Mouse (Mus musculus) heart, embryonic 16.5 days (tissue): ENCODE measurements at regions not wholly inside any gene's neighbourhood (a gene's known extent, or its start where the extent isn't known, plus 50 kb on each side); places are given as distances from the start of the nearest gene placed in this dataset.

ENCODE experiments used
- ATAC-seq: fragments of 200-750 bp; cut with Nextera tagmentation; replicated peaks from 2 replicates; pipeline ENCODE4 v1.8.0; 2017; ENCODE audit warnings: moderate number of reproducible peaks; ENCODE audit not compliant: insufficient read depth, low FRiP score; ENCODE audit errors: extremely low read depth
- H3K27ac ChIP-seq: fragments of 300-500 bp; sonication (generic); 2 replicates; pipeline ENCODE4 v1.5.1; 2014; ENCODE audit warnings: mild to moderate bottlenecking, low read length, control low read depth, moderate library complexity
- H3K27me3 ChIP-seq: fragments of 300-500 bp; sonication (generic); 2 replicates; pipeline ENCODE4 v1.6.1; 2014; ENCODE audit warnings: low read length, mixed read lengths; ENCODE audit not compliant: control insufficient read depth, insufficient read depth
- H3K36me3 ChIP-seq: fragments of 300-500 bp; sonication (generic); 2 replicates; pipeline ENCODE4 v1.6.1; 2014; ENCODE audit not compliant: control insufficient read depth, insufficient read depth
- H3K4me1 ChIP-seq: fragments of 300-500 bp; sonication (generic); 2 replicates; pipeline ENCODE4 v1.6.1; 2014; ENCODE audit warnings: low read length, mixed read lengths; ENCODE audit not compliant: control insufficient read depth, insufficient read depth
- H3K4me2 ChIP-seq: fragments of 300-500 bp; sonication (generic); 2 replicates; pipeline ENCODE4 v1.6.1; 2014; ENCODE audit warnings: low read depth, mild to moderate bottlenecking, control low read depth, low read length
- H3K4me3 ChIP-seq: fragments of 300-500 bp; sonication (generic); 2 replicates; pipeline ENCODE4 v1.5.1; 2014; ENCODE audit warnings: mild to moderate bottlenecking, control low read depth, low read length
- H3K9ac ChIP-seq: fragments of 300-500 bp; sonication (generic); 2 replicates; pipeline ENCODE4 v1.6.1; 2014; ENCODE audit warnings: low read length, control low read depth
- H3K9me3 ChIP-seq: fragments of 300-500 bp; sonication (generic); replicated peaks from 2 replicates; pipeline ENCODE4 v1.6.1; 2016; ENCODE audit warnings: low read length; ENCODE audit not compliant: control insufficient read depth
- WGBS: fragments of 180-500 bp; shearing (Covaris S2); extraction: QIAGEN DNeasy Blood & Tissue Kit; methylation state at CpG from one replicate; pipeline ENCODE4 v1.1.7; 2014; 5-methylcytosine and 5-hydroxymethylcytosine counted together

DNA sequence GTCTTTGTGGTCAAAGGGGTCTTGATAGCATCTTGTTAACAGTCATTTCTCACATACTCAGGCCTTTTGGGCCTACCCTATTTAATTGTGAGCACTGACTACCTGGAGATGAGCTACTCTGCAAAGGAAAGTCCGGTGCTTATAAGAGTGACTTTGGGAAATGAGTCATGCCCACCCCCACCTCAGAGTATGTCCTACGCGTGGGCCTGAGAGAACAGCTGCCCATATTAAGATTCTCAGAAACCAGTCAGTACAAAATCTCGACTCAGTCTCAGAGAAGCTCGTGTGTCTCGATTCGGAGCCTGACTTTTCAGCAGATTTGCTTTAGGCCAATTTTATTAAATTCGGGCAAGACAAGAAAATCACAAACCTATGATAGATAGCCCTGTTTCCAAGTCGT lies 301.1 kb downstream of the Xpnpep1 start:
- Histone ChIP-seq H3K4me3 (no peak overlapping the region), H3K4me2 (no peak overlapping the region), H3K4me1 (no peaks in the 10 kb centered on the region), H3K27ac (no peak overlapping the region), H3K9me3 (no peaks in the 10 kb centered on the region), H3K36me3 (no peaks in the 10 kb centered on the region), H3K9ac (no peak overlapping the region), H3K27me3 (no peaks in the 10 kb centered on the region)
- no peak for ATAC-seq
- WGBS, result 84% methylated on average over 9 of the region's 9 CpGs

DNA sequence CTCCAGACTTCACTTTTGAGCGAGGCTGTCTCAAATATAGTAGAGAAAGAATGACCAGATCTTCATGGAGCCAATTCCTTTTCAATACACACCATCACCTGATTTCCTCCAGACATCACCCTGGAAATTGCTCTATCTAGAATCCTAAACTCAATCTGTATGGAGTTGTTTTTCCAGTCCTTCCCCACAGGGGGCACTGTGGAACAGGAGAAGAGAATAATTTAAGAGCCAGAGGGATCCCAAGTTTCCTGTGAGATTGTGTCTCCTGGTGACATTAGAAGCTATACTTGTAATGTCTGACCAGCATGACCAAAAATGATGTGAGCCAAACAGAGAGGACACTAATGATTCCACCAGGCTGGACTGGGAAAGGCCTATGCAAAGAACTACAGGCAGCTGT lies 318.2 kb downstream of the Xpnpep1 start:
- Histone ChIP-seq H3K27me3 (no peaks in the 10 kb centered on the region), H3K9ac (no peak overlapping the region)

DNA sequence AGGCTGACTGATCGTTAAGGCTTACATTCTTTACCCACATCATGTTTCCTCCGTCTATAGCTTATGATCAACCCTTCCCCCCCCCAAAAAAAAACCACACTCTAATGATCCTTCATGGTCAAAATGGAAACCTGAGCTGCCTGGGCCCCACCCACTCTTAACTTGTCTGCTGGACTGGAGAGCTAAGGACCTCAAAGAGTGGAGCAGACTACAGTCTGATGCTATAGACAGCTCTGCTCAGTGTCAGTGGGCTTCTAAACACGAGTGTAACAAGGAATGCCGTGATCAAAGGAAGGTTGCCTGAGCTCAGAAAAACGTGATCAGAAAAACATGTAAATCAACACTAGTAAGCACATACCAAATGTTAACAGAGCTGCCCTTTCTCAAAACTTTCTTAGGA lies 324.7 kb downstream of the Xpnpep1 start:
- 56% methylated on average over 5 of the region's 5 CpGs for WGBS
- no peak for ATAC-seq
- no peak overlapping the region for H3K4me2 ChIP-seq

More for the DNA sequence above, 318.2 kb downstream of the Xpnpep1 start:
- Histone ChIP-seq H3K27ac (no peak overlapping the region), H3K4me1 (no peaks in the 10 kb centered on the region), H3K36me3 (no peaks in the 10 kb centered on the region), H3K9me3 (no peaks in the 10 kb centered on the region), H3K4me3 (no peak overlapping the region), H3K4me2 (no peak overlapping the region)
- 23% methylated on average over 1 of the region's 1 CpGs for whole genome bisulfite sequencing
- no peak for ATAC-seq

DNA sequence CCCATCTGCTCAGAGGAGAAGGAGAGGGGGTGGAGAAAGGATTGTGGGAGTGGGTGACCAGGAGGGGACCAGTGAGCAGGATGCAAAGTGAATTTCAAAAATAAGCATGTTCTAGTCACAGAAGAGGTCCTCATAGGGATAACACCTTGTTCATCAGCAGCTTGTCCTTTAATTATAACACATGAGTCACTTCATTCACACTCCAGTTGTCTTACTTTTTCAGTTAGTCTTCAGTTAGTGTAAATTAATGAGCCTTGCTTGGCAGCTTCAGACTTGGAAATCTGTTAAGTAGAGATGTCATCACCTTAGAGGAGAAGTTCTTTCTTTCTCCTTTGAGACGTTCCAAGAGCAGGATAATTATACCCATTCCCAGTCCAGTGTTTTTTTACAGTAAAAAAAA lies 332.3 kb downstream of the Xpnpep1 start:
- Histone ChIP-seq H3K4me1 (no peaks in the 10 kb centered on the region), H3K4me2 (no peak overlapping the region), H3K36me3 (no peaks in the 10 kb centered on the region), H3K27me3 (no peaks in the 10 kb centered on the region), H3K9me3 (no peaks in the 10 kb centered on the region), H3K27ac (no peak overlapping the region), H3K9ac (no peak overlapping the region), H3K4me3 (no peak overlapping the region)
- no peak for ATAC-seq
- WGBS, result 58% methylated on average over 1 of the region's 1 CpGs

More for the DNA sequence above, 324.7 kb downstream of the Xpnpep1 start:
- Histone ChIP-seq H3K4me3 (no peak overlapping the region), H3K36me3 (no peaks in the 10 kb centered on the region), H3K4me1 (no peaks in the 10 kb centered on the region), H3K9ac (no peak overlapping the region), H3K27ac (no peak overlapping the region), H3K9me3 (no peaks in the 10 kb centered on the region), H3K27me3 (no peaks in the 10 kb centered on the region)

DNA sequence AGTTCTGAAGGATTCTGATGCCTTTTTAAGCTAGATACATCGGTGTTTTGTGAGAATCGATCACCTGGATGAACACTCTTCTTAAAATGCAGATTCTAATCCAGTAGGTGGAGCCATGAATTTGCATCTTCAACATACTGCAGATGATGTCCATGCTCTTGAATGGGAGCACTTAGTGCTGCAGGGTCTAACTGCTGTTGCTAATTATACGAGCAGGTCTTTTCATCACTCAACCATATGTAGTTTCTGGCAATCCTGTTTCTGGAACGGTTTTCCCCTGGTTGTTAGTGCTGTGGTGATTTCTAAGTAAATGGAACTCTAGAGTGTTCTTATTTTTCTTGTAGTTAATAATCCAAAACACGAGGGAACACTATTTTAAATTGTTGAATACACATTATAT lies 379.0 kb downstream of the Xpnpep1 start:
- H3K4me2 ChIP-seq, result no peak overlapping the region
- no peak overlapping the region for H3K27ac ChIP-seq
- no peak overlapping the region for H3K4me3 ChIP-seq
- no peaks in the 10 kb centered on the region for H3K9me3 ChIP-seq
- no peaks in the 10 kb centered on the region for H3K4me1 ChIP-seq
- no peak overlapping the region for H3K9ac ChIP-seq
- H3K27me3 ChIP-seq, result no peaks in the 10 kb centered on the region
- WGBS, result 64% methylated on average over 5 of the region's 5 CpGs
- H3K36me3 ChIP-seq, result no peaks in the 10 kb centered on the region
- no peak for ATAC-seq

DNA sequence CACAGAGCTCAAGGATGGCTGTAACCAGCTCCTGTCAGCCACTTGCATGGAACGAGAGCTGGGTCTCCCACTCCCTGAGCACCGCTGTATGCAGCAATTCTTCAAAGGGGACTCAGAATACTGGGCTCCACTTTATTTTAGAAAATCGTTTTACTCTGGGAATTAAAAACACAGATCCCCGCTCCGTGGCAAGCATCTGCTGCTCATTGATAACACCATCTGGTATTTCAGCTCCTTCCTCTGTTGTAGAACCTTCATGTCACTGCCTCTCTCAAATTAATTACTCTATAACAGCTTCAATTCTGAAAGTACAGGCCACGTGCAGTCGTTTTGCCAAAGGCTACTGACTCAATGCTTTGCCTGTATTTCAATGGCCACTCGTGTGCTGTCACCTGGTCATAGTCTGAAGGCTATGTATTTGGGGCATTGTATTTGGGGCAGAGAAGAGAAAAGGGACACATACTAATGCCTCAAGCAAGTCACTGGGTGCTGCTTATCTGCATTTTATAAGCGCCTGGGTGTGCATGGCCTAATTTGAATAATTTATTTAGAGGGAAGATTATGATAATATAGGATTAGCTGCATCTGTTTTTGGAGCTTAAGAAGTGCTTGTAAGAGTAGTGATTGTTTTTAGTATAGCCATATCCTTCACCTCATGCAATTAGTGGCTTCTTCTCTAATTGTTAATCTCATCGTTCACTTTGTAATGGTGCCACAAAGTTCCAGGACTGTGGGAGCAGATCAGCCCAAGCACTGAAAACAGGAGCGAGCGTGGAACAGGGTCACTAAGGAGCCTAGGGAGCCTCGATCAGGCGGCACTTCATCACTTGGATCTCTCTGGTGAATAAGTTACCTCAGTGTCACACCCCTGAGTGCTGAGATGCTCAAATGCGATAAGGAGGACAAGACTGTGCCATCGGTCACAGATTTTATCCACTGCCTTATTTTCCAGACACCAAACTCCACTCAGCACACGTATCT lies 383.3 kb downstream of the Ins1 start:
- Histone ChIP-seq H3K4me2 (no peak overlapping the region), H3K9ac (no peak overlapping the region), H3K9me3 (no peaks in the 10 kb centered on the region), H3K4me3 (no peak overlapping the region), H3K4me1 (no peaks in the 10 kb centered on the region), H3K27ac (no peak overlapping the region), H3K36me3 (no peaks in the 10 kb centered on the region), H3K27me3 (no peaks in the 10 kb centered on the region)
- 66% methylated on average over 17 of the region's 17 CpGs for WGBS
- no peak for ATAC-seq

DNA sequence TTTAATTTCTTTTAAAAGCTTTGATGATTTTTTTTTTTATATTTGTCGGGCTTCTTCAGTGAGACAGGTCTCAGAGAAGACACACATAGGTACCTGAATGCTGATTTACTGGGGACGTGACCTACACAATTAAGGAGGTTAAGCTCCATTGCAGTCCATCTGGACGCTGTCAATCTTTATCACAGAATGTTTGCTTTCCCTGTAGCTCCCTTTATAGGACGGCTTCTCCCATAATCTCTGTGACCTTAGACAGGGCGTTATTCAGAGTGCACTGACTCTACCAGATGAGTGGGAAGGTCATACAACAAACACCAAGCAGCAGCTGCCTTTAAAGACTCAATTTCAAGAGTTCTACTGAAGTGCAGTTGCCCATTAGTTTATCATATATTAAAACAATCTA lies 376.1 kb downstream of the Ins1 start:
- H3K27ac ChIP-seq, result no peak overlapping the region
- no peaks in the 10 kb centered on the region for H3K27me3 ChIP-seq
- no peak for ATAC-seq
- no peak overlapping the region for H3K4me2 ChIP-seq
- no peaks in the 10 kb centered on the region for H3K36me3 ChIP-seq
- no peaks in the 10 kb centered on the region for H3K4me1 ChIP-seq
- no peak overlapping the region for H3K4me3 ChIP-seq
- WGBS, result 37% methylated on average over 5 of the region's 5 CpGs
- no peaks in the 10 kb centered on the region for H3K9me3 ChIP-seq
- no peak overlapping the region for H3K9ac ChIP-seq

DNA sequence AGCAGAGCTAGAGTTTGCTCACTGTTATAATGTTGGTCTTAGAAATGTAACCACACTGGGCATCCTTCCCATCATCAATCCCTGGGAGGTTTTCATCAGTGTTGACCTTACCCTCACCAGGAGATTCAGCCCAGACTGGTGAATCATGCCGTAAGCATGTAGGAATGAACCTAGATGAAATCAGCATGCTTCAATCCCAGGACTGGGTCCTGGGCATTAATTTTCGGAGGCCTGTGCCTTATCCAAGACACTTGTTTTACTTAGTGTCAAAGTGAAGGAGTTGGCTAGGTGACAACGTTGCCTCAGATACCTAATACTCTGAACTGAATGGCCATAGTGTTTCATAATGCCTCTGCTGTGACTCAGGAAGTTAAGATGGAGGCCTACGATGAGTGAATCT lies 368.4 kb downstream of the Ins1 start:
- 43% methylated on average over 4 of the region's 4 CpGs for WGBS
- Histone ChIP-seq H3K36me3 (no peaks in the 10 kb centered on the region), H3K4me2 (no peak overlapping the region), H3K9ac (no peak overlapping the region), H3K4me3 (no peak overlapping the region), H3K27ac (no peak overlapping the region), H3K27me3 (no peaks in the 10 kb centered on the region), H3K4me1 (no peaks in the 10 kb centered on the region), H3K9me3 (no peaks in the 10 kb centered on the region)
- ATAC-seq, result peak; percentile 28; the same call in 1 of the 2 replicates

DNA sequence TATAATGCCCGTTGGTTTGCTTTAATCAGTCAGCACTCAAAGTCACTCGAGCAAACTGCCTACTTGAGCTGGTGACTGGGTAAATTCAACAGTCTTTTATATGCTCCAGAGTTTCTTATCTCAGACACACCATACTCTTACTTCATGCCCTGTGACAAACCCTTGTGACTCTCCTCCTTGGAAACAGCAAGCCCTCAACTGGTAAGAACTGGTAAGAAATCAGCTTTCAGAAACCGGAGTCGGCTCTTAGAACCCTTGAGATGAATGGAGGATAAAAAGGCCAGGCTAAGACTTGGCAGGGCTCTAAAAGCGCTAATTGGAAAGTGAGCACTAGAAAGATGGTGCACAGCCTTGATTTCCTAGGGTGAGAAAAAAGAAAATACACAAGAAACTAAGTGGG lies 360.2 kb downstream of the Ins1 start:
- whole genome bisulfite sequencing, result 49% methylated on average over 5 of the region's 5 CpGs
- no peak overlapping the region for H3K4me2 ChIP-seq
- ATAC-seq, result no peak

More for the DNA sequence above, 360.2 kb downstream of the Ins1 start:
- Histone ChIP-seq H3K4me3 (no peak overlapping the region), H3K27me3 (no peaks in the 10 kb centered on the region), H3K4me1 (no peaks in the 10 kb centered on the region), H3K36me3 (no peaks in the 10 kb centered on the region), H3K9ac (no peak overlapping the region), H3K27ac (no peak overlapping the region), H3K9me3 (no peaks in the 10 kb centered on the region)
